Mouse (Mus musculus): ENCODE measurements around the gene Gstm1.
"Not testable (repeated sequence)": the region's sequence is repeated elsewhere in the genome, so short reads cannot be mapped to it uniquely, and the experiment has no call there.

Gene Gstm1

DNA sequence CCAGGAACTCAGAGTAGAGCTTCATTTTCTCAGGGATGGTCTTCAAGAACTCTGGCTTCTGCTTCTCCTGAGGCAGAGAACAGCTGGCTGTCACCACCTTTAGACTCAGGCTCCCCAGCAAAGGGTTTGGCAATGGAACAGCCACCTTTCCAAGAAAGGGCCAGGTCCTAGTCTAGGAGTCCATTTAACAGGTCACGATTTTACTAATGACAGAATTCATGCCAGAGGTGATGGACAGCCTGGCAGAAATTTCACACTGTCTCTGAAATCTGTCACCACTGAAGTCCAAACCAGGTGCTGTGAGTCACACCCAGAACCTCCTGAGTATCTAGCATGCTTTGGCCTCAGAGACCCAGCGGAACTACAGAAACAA, 2.8 kb downstream of the Gstm1 start:
- DNase-seq (ENCODE audit: low spot score in 2 of 2) = no peak

DNA sequence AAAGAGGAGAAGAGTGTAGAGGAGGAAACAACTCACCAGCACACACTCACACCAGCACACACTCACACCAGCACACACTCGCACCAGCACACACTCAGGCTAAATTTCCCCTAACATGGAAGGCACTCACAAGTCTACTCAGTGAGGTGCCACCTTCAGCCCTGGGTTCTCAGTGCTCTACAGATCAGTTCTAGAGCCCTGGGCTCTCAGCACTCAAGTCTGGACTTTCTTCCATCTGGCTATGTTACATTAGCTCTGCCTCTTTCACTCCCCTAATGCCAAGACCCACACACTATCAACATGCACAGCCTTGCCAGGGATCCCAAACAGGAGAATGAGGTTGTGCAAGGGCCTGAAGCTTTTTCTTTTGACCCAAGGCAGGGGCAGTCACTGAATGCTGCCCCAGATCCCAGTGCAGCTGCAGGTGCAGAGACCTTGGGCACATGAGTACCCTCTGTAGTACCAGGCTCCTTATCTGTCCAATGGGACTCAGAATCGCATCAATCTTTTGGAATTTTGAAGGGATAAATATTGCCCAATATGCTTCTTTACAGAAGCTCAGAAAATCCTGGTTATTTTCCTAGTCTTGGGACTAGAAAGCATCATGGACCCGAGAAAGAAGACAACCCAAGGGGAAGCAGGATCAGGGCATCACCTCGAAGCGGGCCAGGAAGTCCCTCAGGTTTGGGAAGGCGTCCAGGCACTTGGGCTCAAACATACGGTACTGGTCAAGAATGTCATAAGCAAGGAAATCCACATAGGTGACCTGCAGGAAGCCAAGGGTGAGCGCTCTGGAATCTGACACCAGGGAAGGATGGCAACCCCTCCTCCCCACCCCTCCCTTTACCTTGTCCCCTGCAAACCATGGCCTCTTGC, 3.4 kb downstream of the Gstm1 start:
- no peak for DNase-seq (ENCODE audit: low spot score in 2 of 2)

DNA sequence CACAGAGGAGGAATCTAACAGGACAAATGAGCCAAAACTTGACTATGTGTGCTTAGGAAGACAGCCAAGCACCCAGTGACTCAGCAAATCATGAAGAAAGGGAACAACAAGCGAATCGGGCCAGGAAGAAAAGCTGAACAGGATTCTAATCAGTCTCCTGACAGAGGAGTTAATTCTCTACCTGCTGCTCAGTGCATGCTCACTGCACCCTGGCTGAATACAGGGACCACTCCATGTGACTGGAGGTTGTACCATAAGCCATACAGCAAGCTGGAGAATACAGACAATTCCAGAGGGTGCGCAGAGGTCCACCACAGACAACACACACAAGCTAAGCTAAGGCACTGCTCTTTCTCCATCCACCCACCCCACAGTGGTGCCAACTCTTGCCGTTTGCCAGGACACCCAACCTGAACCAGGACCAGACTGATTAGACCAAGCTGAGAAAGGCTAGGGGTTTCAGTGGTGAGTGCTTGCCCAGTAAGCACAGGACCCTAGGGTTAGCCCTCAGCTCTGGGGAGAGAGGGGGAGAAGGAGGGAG, 4.4 kb downstream of the Gstm1 start:
- DNase-seq (ENCODE audit: low spot score in 2 of 2) = peak; percentile 24 to 44

DNA sequence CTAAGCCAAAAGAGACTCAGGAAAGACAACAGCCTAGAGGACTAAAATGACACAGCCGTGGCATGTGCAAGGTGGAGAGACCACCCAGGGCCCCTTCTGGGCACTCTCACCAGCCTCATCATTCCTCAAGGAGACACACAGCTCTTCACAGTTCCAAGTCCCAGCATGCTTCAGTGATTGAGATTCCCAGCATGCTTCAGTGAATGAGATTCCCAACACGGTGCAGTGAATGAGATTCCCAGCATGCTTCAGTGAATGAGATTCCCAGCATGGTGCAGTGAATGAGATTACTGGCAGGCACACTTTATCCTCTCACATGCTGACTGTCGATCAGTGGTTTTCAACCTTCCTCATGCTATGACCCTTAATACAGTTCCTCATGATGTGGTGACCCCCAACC, 6.2 kb downstream of the Gstm1 start:
- DNase-seq (ENCODE audit: low spot score in 2 of 2) = no peak

DNA sequence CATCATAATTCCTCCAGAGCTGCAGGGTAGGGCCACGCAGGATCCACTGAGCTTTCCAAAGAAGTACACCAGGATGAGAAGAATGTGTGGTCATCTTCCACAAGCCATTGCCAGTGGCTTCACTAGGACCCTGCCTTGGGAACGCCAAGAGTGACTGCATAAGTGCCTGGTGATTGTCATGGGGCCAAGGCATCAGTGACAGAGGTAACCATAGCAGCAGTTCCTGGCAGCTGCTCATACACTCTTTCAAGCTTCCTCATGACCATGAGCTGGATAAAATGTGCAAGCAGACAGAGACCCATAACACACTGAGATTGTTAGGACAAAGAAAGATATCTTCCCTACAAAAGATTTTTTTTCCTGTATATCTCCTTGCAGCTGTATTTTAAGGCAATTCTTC, 7.5 kb downstream of the Gstm1 start:
- no peak for DNase-seq (ENCODE audit: low spot score in 2 of 2)

DNA sequence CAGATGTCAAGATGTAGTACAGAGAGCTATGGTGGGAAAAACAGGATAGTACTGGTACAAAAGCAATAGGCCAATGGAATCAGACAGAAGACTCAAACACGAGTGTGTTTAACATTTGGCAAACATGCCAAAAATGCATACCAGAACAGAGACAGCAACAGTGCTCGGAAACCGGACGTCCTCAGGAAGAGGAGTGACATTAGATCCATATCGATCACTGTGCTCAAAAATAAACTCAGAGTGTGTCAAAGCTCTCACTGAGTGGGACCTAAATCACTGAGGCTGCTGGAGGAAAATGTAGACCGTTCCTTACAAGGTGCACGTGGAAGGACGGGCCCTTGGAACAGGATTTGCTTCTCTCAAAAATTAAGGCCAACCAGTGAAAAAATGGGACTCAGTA, 15.8 kb downstream of the Gstm1 start:
- DNase-seq (ENCODE audit: low spot score in 2 of 2) = no peak

DNA sequence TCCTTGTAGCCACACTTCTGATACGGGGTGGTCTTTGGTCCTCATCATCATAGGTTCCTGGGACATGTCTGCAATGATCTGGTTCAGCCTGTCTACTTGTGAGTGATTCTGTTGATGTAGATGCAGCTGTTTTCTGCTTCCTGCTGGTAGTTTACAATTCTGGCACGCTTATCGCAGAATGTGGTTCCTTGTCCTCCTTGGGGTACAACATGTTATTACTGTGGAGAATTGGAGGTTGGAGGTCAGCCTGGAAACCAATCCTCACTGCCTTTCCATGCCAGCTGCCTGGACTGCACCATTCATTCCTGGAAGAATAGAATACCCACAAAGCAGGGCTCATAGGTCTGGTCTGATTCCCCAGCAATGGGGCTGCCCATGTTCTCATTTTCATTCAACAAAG, 18.3 kb downstream of the Gstm1 start:
- DNase-seq (ENCODE audit: low spot score in 2 of 2) = no peak

DNA sequence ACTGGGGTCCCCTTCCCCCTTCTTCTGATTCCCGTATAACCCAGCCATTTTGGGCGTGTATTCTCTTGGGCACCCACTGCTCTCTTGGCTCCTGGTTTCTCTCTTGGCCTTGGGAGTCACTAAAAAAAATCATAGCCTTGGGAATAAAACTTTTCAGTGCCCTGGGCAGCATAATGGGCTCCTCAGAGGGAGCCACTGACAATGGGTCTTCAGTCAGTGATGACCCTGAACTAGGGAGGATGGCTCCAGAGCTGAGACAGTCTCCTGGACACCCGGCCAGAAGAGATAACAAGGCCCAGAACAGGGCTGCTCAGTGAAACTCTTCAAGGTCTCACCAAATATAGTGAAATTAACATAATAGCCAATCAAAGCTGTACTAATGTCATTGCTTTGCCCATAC, 19.2 kb downstream of the Gstm1 start:
- no peak for DNase-seq (ENCODE audit: low spot score in 2 of 2)

DNA sequence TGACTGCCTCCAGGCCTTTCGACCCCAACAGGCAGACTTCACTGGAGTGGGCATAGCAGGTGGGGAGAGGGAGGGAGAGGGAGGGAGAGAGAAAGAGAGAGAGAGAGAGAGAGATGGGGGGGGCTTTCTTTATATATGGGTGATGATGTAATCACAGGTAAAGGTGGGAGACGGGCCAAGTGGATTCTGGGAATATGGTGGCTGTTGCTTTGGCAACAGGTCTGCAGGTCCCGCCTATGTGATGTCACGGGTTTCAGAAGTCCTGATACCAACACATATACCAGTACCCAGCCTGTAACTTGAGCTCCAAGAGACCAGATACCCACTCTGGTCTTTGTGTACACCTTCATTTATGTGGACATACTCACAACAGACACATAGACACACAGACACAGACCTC, 21.2 kb downstream of the Gstm1 start:
- no peak for DNase-seq (ENCODE audit: low spot score in 2 of 2)

DNA sequence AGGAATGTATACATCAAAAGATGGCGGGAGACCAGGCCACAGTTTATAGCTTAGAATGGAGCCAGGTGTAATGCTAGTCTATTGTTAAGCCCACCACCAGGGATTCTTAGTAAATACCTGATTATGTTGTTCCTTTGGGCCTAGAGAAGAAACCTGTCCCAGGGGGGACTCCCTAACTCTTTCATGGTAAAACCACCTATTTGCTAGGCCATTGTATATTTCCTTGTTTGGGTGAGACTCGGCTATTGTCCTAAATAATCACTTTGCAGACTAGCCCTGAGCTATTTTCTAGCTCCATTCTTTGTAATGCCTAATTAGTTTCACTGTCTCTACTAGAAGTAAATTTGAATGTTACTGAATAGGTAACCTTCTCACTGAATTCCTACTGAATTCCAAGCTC, 21.8 kb downstream of the Gstm1 start:
- not testable (repeated sequence) for DNase-seq (ENCODE audit: low spot score in 2 of 2)

DNA sequence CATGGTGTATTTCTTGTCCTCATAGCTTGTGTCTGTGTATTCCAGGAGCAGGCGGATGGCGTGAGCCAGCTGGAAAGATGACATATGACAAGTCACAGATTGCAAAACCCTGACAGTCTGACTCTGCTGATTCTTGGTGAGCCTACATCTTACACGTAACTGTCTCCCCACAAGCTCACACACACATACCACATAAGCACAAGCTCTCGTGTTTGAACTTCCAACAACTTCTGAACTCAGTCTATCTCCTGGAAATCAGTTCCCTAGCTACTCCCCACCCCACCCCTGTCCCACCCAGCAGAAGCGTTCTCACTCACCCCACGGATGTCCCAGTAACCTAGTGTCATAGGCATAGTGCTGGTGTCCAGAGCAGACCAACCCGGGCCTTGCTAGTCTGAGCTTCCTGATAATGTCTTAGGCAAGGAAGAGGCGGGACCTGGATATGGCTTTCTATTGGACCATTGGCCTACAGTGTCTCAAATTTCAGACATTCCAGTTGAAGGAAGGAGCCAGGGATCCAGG, 31.7 kb downstream of the Gstm1 start, which contains the start of gene Gstm2:
Gstm2 (minus strand) TSS at position 413 of the 522 bp plus-strand sequence.
- no peak for DNase-seq (ENCODE audit: low spot score in 2 of 2)

DNA sequence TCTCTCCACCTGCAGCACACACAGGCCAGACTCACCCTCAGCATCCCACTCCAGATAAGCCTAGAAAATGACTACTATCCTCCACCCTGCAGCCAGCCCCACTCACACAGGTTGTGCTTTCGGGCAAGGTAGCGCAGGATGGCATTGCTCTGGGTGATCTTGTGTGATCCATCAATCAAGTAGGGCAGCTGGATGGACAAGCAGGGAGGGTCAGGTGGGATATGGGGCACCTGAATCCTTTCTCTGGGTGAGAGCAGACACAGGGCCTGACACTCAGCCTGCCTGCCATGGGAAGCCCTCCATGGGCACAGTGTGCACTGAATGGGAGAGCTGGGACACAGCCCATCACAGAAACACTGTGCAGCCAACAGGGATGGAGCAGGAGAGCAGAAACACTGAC, 32.6 kb downstream of the Gstm1 start:
- not testable (repeated sequence) for DNase-seq (ENCODE audit: low spot score in 2 of 2)

DNA sequence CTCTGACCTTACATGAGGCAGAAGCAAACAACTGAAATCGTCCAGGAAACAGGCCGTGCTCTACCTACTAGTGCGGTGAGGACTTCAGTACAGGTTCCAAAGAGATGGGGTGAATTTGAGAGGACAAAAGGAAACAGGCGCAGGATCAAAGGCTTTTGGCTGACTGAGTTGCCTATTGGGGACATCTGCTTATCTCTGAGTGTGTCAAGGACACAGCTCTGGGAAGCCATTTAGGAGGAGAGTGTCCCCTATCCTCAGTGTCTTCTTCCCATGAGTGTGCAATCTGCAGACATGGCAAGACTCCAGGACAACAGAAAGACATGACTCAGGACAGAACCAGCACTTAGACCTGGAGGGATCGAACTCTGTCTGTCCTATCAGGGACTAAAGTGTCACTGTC, 33.3 kb downstream of the Gstm1 start:
- DNase-seq (ENCODE audit: low spot score in 2 of 2) = no peak

DNA sequence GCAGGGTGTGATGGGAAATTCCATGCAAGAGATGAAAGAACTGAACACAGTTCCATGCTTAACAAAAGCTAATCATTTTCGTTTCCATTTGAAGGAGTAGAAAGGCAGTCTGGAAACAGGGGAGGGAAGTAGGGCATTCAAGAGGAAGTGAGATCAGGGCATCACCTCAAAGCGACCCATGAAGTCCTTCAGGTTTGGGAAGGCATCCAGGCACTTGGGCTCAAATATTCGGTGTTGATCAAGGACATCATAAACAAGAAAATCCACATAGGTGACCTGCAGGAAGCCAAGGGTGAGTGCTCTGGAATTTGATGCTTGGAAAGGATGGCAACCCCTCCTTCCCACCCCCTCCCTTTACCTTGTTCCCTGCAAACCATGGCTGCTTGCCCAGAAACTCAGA, 34.0 kb downstream of the Gstm1 start:
- no peak for DNase-seq (ENCODE audit: low spot score in 2 of 2)

DNA sequence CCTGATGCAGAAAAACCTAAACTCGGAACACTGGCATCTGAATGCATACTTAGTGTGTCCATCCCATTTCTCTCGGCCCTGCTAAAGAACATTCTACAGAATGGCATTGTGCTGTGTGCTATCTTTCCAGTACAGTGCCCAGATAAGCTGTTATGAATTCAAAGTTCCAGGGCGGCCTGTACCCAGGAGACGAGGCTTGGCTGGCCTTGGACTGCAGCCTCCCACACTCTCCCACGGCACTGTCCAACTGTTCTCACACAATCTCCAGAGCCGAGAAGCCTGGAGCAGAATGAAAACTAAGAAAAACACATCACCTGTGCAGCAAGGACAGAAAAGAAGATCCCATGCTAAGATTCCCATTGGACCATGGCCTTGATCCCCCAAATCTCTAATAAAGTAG, 35.0 kb downstream of the Gstm1 start:
- DNase-seq (ENCODE audit: low spot score in 2 of 2) = no peak

DNA sequence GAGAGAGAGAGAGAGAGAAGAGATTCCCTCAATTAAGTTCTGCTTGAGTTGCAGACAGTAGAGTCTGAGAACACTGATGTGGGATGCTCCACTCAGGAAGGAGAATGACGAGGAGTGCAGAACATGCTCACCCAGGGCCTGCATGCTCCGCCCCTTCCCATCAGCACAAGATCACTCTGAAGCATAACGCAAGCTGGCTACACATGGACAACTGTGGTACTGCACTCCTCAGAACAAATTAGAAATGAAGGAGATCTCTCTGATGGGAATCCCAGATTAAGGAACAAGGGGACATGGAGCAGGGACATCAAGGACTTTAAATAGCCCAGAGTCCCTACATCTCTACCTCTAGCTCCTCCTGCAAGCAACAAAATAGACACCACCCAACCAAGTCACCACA, 36.5 kb downstream of the Gstm1 start:
- no peak for DNase-seq (ENCODE audit: low spot score in 2 of 2)

DNA sequence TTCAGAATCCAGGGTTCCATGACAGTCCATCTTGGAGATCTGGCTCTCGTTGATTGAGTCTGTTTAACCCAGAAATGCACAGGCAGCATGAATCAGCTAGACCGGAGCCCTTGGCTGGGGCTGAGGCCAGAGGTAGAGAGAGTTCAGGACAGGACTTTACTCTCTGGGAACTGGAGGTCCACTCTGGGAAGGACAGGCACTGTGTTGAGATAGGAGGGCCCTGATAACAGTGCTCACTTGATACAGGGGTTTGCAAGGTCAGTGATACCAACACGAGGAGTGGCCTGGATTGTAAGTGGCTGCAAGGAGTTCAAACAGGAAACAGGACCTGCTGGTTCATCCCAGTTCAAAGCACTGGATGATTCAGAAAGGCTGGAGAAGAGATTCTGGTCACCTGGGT, 40.1 kb downstream of the Gstm1 start:
- DNase-seq (ENCODE audit: low spot score in 2 of 2) = no peak

DNA sequence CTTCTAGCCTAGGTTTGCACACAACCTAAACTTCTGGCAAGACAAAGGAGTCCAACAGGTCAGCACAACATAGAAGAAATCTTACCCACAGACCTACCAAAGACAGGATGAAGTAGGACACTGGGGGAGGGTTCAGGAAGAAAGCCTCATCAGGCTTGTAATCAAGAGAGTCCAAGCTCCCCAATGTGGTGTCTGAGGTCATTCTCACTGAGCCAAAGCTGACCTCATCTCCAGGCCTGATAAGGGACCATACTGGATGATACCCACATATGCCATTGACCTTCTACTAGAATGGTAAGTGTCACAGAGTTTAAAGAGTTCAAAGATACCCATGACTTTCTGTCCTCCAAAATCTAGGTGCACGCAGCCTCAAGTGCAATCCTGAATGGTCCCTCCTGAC, 43.5 kb downstream of the Gstm1 start:
- DNase-seq (ENCODE audit: low spot score in 2 of 2) = no peak

DNA sequence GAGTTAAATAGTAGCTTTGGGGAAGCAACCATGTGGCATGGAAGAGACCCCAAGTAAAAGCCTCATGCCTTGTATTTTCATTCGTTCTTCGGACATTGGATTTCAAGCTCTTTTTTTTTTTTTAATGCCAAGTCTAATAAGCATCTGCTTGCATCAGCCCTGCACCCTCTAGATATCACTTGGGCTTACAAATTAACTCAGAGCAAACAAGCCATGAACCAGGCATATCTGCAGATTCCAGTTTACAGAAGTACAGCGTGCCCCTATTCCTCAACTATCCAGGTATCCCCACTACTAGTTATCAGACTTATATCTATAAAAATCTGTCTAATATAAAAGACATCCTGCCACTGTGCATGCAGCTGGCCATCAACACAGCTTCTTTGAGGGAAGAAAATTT, 45.7 kb downstream of the Gstm1 start:
- DNase-seq (ENCODE audit: low spot score in 2 of 2) = no peak

DNA sequence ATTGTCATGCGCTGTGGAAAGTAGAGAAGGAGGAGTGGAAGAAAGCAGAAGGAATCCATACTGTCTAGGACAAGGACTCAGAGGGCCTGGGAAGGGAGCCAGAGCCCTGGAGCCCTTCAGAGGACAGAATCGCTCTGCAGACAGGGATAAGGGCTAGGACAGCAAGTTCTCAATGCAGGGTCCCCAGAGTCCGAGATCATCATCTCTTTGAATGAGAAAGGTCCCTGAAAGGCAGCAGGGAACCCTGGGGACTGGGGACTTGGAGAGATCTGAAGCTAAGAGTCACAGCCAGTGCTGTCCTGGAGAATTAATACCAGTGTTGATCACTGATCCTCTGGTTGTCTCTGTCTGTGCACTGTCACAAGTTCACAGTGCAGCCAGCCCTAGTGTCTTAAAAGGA, 46.7 kb downstream of the Gstm1 start:
- not testable (repeated sequence) for DNase-seq (ENCODE audit: low spot score in 2 of 2)

DNA sequence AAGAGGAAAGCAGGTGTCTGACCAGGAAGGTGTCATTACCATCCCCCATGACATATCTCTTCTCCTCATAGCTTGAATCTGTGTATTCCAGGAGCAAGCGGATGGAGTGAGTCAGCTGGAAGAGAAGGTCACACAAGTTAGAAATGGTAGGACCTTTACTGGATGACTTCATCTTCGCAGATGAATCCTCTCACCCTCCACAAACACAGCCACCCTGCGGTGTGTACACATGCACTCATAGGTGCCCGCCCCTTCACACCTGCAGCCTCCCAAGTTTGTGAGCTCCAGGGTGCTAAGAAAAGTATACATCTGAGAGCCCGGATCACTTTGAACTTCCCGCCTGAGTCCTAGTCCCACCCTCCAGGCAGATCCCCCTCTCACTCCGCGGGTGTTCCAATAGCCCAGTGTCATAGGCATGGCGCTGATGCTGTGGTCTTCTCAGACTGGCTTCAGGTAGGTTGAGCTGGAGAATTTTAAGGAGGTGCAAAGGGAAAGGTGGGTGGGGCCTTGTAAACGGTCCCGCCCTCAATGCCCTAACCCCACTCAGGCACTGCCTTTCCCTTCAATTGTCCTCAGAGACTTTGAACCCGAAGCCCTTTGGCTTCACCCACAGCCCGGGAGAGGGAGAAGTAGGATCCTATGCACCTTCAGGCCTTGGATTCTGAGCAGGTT, 48.9 kb downstream of the Gstm1 start, which contains the start of gene Gstm3:
Gstm3 (minus strand) TSS at position 560 of the 672 bp plus-strand sequence.
- no peak for DNase-seq (ENCODE audit: low spot score in 2 of 2)

DNA sequence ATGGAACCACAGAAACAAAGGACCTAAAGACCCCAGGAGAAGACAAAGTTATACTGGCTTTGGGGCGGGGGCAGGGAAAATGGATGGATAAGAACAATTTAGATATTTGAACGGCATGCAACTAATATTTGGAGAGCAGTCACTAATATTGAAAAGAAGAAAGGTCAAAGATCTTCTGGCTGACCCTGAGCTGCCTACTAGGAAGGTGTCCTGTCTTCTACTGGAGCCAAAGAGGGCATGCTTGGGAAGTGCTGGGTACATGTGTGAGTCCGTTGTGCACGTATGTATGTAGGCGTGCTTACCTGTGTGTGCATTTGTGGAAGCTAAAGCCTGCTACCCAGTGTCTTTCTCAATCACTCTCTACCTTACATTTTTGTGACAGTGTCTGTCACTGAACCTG, 51.1 kb downstream of the Gstm1 start:
- no peak for DNase-seq (ENCODE audit: low spot score in 2 of 2)

DNA sequence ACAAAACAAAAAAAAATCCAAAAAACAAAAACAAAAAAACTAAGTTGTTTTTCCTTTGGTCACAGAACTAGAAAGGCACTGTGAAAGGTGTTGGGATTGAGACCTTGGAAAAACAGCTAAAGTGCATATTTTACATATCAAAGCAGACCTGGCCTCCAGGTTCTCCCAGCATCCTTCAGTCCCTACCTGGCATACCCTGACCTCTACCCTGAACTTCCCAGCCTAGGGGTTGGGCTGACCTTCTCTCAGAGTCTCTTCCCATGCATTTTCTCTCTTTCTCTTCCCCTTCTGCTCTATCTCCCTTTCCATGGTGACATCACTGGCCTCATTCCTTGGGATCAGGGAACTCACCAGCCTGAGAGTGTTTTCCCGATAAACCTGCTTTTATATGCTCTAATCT, 52.2 kb downstream of the Gstm1 start:
- DNase-seq (ENCODE audit: low spot score in 2 of 2) = no peak
